Mouse (Mus musculus) T-helper 2 cell (primary cell): ENCODE data around the gene Sumo1.
"Not testable (repeated sequence)": the region's sequence is repeated elsewhere in the genome, so short reads cannot be mapped to it uniquely, and the experiment has no call there.

Source experiments
- in situ Hi-C: fragments of 300-600 bp; cut with MboI, MseI; formaldehyde crosslinking; loops from one replicate; pipeline ENCODE4 v1.15.1; 2025; ENCODE audit warnings: high pct_unique_total_duplicates

Gene Sumo1

GRCm38 (mm10) chr1:59636349-59636748, 34.3 kb downstream of the Sumo1 start:
- in situ Hi-C loops, result no loop called here

GRCm38 (mm10) chr1:59633056-59633455, 37.6 kb downstream of the Sumo1 start:
- in situ Hi-C loops, result no loop called here

GRCm38 (mm10) chr1:59631986-59632659, 38.5 kb downstream of the Sumo1 start:
- in situ Hi-C loops, result no loop called here

GRCm38 (mm10) chr1:59630356-59630755, 40.3 kb downstream of the Sumo1 start:
- in situ Hi-C loops, result not testable (repeated sequence)

- in situ Hi-C loops, result no loop called here
Measured at GRCm38 (mm10) chr1:59629194-59629593, 41.4 kb downstream of the Sumo1 start.

- in situ Hi-C loops, result no loop called here
Measured at GRCm38 (mm10) chr1:59625410-59625809, 45.2 kb downstream of the Sumo1 start.

GRCm38 (mm10) chr1:59623325-59624017, 47.2 kb downstream of the Sumo1 start:
- in situ Hi-C loops, result no loop called here

GRCm38 (mm10) chr1:59619201-59619600, 51.4 kb downstream of the Sumo1 start:
- in situ Hi-C loops, result no loop called here

- in situ Hi-C loops, result no loop called here
Measured at GRCm38 (mm10) chr1:59615021-59615420, 55.6 kb downstream of the Sumo1 start.

- in situ Hi-C loops, result no loop called here
Measured at GRCm38 (mm10) chr1:59613795-59614194, 56.8 kb downstream of the Sumo1 start.

GRCm38 (mm10) chr1:59610929-59611328, 59.7 kb downstream of the Sumo1 start:
- in situ Hi-C loops, result no loop called here

- in situ Hi-C loops, result no loop called here
Measured at GRCm38 (mm10) chr1:59609896-59610295, 60.7 kb downstream of the Sumo1 start.

GRCm38 (mm10) chr1:59609458-59609857, 61.2 kb downstream of the Sumo1 start:
- in situ Hi-C loops, result no loop called here

GRCm38 (mm10) chr1:59608920-59609319, 61.7 kb downstream of the Sumo1 start:
- in situ Hi-C loops, result no loop called here

- in situ Hi-C loops, result no loop called here
Measured at GRCm38 (mm10) chr1:59608125-59608762, 62.4 kb downstream of the Sumo1 start.

- in situ Hi-C loops, result no loop called here
Measured at GRCm38 (mm10) chr1:59607071-59607470, 63.6 kb downstream of the Sumo1 start.

GRCm38 (mm10) chr1:59606479-59606878, 64.2 kb downstream of the Sumo1 start:
- in situ Hi-C loops, result no loop called here

- in situ Hi-C loops, result no loop called here
Measured at GRCm38 (mm10) chr1:59603893-59604292, 66.7 kb downstream of the Sumo1 start.

GRCm38 (mm10) chr1:59603417-59603712, 67.3 kb downstream of the Sumo1 start:
- in situ Hi-C loops, result no loop called here

GRCm38 (mm10) chr1:59602531-59603416, 67.9 kb downstream of the Sumo1 start:
- in situ Hi-C loops, result no loop called here

- in situ Hi-C loops, result no loop called here
Measured at GRCm38 (mm10) chr1:59595609-59596008, 75.0 kb downstream of the Sumo1 start.
